Mouse (Mus musculus): ENCODE results near the gene Prkce.

The Prkce gene

GRCm38 (mm10) chr17:86592991-86593586 is 425.5 kb downstream of the Prkce start:
- DNase-seq: no peak

- peak; percentile 42 for DNase-seq
Measured at GRCm38 (mm10) chr17:86595526-86595925, 427.9 kb downstream of the Prkce start.

- DNase-seq: no peak
Measured at GRCm38 (mm10) chr17:86601116-86601515, 433.5 kb downstream of the Prkce start.

- peak; percentile 26 for DNase-seq
Measured at GRCm38 (mm10) chr17:86601901-86602300, 434.3 kb downstream of the Prkce start.

GRCm38 (mm10) chr17:86603848-86604444 is 436.4 kb downstream of the Prkce start:
- DNase-seq: no peak

GRCm38 (mm10) chr17:86607981-86608380 is 440.4 kb downstream of the Prkce start:
- no peak for DNase-seq

- DNase-seq: no peak
Measured at GRCm38 (mm10) chr17:86610271-86610969, 442.8 kb downstream of the Prkce start.

GRCm38 (mm10) chr17:86611772-86612171 is 444.2 kb downstream of the Prkce start:
- DNase-seq: no peak

GRCm38 (mm10) chr17:86615592-86616291 is 448.2 kb downstream of the Prkce start:
- no peak for DNase-seq

GRCm38 (mm10) chr17:86617570-86618237 is 450.1 kb downstream of the Prkce start:
- DNase-seq: peak; percentile 51

- DNase-seq: peak; percentile 41
Measured at GRCm38 (mm10) chr17:86618431-86618861, 450.9 kb downstream of the Prkce start.

GRCm38 (mm10) chr17:86622862-86623261 is 455.3 kb downstream of the Prkce start:
- no peak for DNase-seq

GRCm38 (mm10) chr17:86626523-86626922 is 458.9 kb downstream of the Prkce start:
- DNase-seq: no peak

- DNase-seq: no peak
Measured at GRCm38 (mm10) chr17:86633131-86633530, 465.5 kb downstream of the Prkce start.

GRCm38 (mm10) chr17:86637311-86637710 is 469.7 kb downstream of the Prkce start:
- no peak for DNase-seq

GRCm38 (mm10) chr17:86639279-86639678 is 471.7 kb downstream of the Prkce start:
- no peak for DNase-seq

GRCm38 (mm10) chr17:86647226-86647625 is 479.6 kb downstream of the Prkce start:
- no peak for DNase-seq

- DNase-seq: no peak
Measured at GRCm38 (mm10) chr17:86648856-86649435, 481.4 kb downstream of the Prkce start.

- DNase-seq: no peak
Measured at GRCm38 (mm10) chr17:86650241-86650640, 482.7 kb downstream of the Prkce start.

- peak; percentile 18 for DNase-seq
Measured at GRCm38 (mm10) chr17:86651091-86651490, 483.5 kb downstream of the Prkce start.

GRCm38 (mm10) chr17:86652751-86653150 is 485.2 kb downstream of the Prkce start:
- no peak for DNase-seq

- DNase-seq: no peak
Measured at GRCm38 (mm10) chr17:86656369-86656768, 488.8 kb downstream of the Prkce start.

- DNase-seq: no peak
Measured at GRCm38 (mm10) chr17:86662301-86662700, 494.7 kb downstream of the Prkce start.
